Mouse (Mus musculus): Measurements from ENCODE around the gene Dnajc7. TPM values are rescaled to one million over a fixed set of nuclear protein-coding genes. Genes with fewer than 3 reads are reported as not detected.
A peak's percentile ranks its signal among the peaks of the same experiment; 100 is the strongest.
"Not testable (repeated sequence)": the region's sequence is repeated elsewhere in the genome, so short reads cannot be mapped to it uniquely, and the experiment has no call there.

Dnajc7 gene
- 238 and 241 TPM in 2 replicates for polyA plus RNA-seq (2015; fragmentation: Nextera tagmentation; extraction: Ambion mirVana)

DNA sequence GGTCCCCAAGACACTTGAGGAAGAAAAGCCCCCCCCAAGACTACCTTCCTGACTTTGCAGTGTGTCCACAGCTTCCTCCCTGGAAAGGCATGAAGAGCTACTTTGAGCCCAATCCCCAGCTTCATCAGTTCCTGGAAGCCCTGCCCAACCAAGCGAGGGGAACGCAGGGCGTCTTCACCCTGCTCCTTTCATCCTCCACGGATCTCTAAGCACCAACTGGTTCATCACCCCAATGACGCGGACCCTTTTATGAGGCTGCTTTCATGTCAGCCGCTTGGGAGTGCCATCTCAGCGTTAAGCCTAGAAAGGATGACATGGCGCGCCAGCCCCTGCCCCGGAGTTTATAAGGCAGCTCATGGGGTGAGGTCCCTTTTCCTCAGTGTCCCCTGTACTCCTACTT lies at the start of gene Dnajc7:
Dnajc7 (minus strand) TSS at position 187 of the 400 bp plus-strand sequence.
- Histone ChIP-seq H3K9me3 (replicated peaks) (no peaks in the 10 kb centered on the region), H3K4me2 (peak within 1 kb of the TSS; percentile 81), H3K27ac (peak within 1 kb of the TSS; percentile 96), H3K36me3 (peaks cover 10% of the 10 kb centered on the region), H3K4me3 (replicated peaks) (peak within 1 kb of the TSS; percentile 97), H3K4me1 (peaks cover 38% of the 10 kb centered on the region), H3K27me3 (no peaks in the 10 kb centered on the region), H3K9ac (peak within 1 kb of the TSS; percentile 93)
- peak; percentile 7; the same call in 1 of the 2 replicates for ATAC-seq (replicated peaks; ENCODE audit: low FRiP score)
- WGBS: under 1% methylated on average over 11 of the region's 11 CpGs

- no peaks in the 10 kb centered on the region for H3K36me3 ChIP-seq
- peaks cover 19% of the 10 kb centered on the region for H3K4me1 ChIP-seq
- 0 out of 2 replicates have a peak, but pooled peaks have one; percentile 25 for ATAC-seq (replicated peaks; ENCODE audit: low FRiP score)
- no peaks in the 10 kb centered on the region for H3K27me3 ChIP-seq
- H3K9me3 ChIP-seq (replicated peaks): no peaks in the 10 kb centered on the region
- H3K9ac ChIP-seq: no peak overlapping the region
- no peak overlapping the region for H3K4me3 ChIP-seq (replicated peaks)
- no peak overlapping the region for H3K27ac ChIP-seq
- H3K4me2 ChIP-seq: no peak overlapping the region
- WGBS: 44% methylated on average over 10 of the region's 10 CpGs
These were observed 39.8 kb upstream of the Dnajc7 start for GRCm38 (mm10) chr11:100659806-100660205.

- Histone ChIP-seq H3K4me1 (peaks cover 23% of the 10 kb centered on the region), H3K9me3 (replicated peaks) (no peaks in the 10 kb centered on the region), H3K36me3 (no peaks in the 10 kb centered on the region), H3K27me3 (peaks cover under 1% of the 10 kb centered on the region), H3K4me3 (replicated peaks) (no peak overlapping the region), H3K27ac (peak overlapping the region; percentile 27; the same call in 1 of the 2 replicates), H3K4me2 (peak overlapping the region; percentile 39), H3K9ac (no peak overlapping the region)
- ATAC-seq (replicated peaks; ENCODE audit: low FRiP score): 0 out of 2 replicates have a peak, but pooled peaks have one; percentile 47
- WGBS: 7% methylated on average over 6 of the region's 6 CpGs
These were observed 36.5 kb upstream of the Dnajc7 start for GRCm38 (mm10) chr11:100656458-100656857.

- not testable (repeated sequence) for H3K4me2 ChIP-seq; H3K27me3 ChIP-seq; H3K27ac ChIP-seq; ATAC-seq (replicated peaks; ENCODE audit: low FRiP score); H3K4me3 ChIP-seq (replicated peaks); H3K36me3 ChIP-seq; H3K9me3 ChIP-seq (replicated peaks); H3K9ac ChIP-seq
- peaks cover 31% of the 10 kb centered on the region for H3K4me1 ChIP-seq
- WGBS: 59% methylated on average over 3 of the region's 3 CpGs
These were observed 35.6 kb upstream of the Dnajc7 start for GRCm38 (mm10) chr11:100655589-100655988.

- Histone ChIP-seq H3K9me3 (replicated peaks) (no peaks in the 10 kb centered on the region), H3K4me2 (no peak overlapping the region), H3K9ac (no peak overlapping the region), H3K36me3 (no peaks in the 10 kb centered on the region), H3K27ac (0 out of 2 replicates have a peak overlapping the region, but pooled peaks have one; percentile 22), H3K4me1 (peaks cover 21% of the 10 kb centered on the region), H3K27me3 (peaks cover 25% of the 10 kb centered on the region), H3K4me3 (replicated peaks) (no peak overlapping the region)
- WGBS: 5% methylated on average over 3 of the region's 3 CpGs
- no peak for ATAC-seq (replicated peaks; ENCODE audit: low FRiP score)
These were observed 31.8 kb upstream of the Dnajc7 start for GRCm38 (mm10) chr11:100651748-100652147.

GRCm38 (mm10) chr11:100651205-100651604 lies 31.2 kb upstream of the Dnajc7 start:
- no peaks in the 10 kb centered on the region for H3K9me3 ChIP-seq (replicated peaks)
- no peak overlapping the region for H3K4me2 ChIP-seq
- no peak overlapping the region for H3K27ac ChIP-seq
- peaks cover 25% of the 10 kb centered on the region for H3K27me3 ChIP-seq
- WGBS: 18% methylated on average over 7 of the region's 8 CpGs
- H3K4me3 ChIP-seq (replicated peaks): no peak overlapping the region
- no peak for ATAC-seq (replicated peaks; ENCODE audit: low FRiP score)
- no peak overlapping the region for H3K9ac ChIP-seq
- H3K4me1 ChIP-seq: peaks cover 16% of the 10 kb centered on the region
- no peaks in the 10 kb centered on the region for H3K36me3 ChIP-seq

DNA sequence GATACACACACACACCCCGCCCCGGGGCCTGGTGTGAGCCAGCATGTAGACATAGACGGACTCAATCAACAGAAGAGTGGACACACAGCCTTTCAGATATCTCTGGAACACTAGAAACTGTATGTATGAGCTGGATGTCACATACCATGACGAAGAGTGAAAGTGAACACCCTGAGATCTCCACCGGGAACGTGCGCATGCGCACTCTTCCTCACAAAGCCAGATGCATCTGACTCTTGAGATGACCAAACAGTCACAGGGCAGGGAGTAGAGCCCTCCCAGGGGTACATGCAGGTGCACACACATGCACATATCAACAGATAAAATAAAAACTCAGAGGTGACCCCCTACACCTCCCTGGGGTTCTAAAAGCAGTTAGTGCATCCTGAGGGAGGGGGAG lies 28.4 kb upstream of the Dnajc7 start:
- Histone ChIP-seq H3K4me1 (peaks cover 13% of the 10 kb centered on the region; the same call in 1 of the 2 replicates), H3K9me3 (replicated peaks) (no peaks in the 10 kb centered on the region), H3K4me3 (replicated peaks) (no peak overlapping the region), H3K4me2 (no peak overlapping the region), H3K36me3 (no peaks in the 10 kb centered on the region), H3K27me3 (peaks cover 30% of the 10 kb centered on the region), H3K27ac (no peak overlapping the region), H3K9ac (no peak overlapping the region)
- WGBS: 87% methylated on average over 8 of the region's 8 CpGs
- ATAC-seq (replicated peaks; ENCODE audit: low FRiP score): no peak

GRCm38 (mm10) chr11:100646265-100646664 lies 26.3 kb upstream of the Dnajc7 start:
- Histone ChIP-seq H3K9ac (no peak overlapping the region), H3K27ac (no peak overlapping the region), H3K4me1 (peaks cover 9% of the 10 kb centered on the region; the same call in 1 of the 2 replicates), H3K4me2 (no peak overlapping the region), H3K4me3 (replicated peaks) (no peak overlapping the region), H3K9me3 (replicated peaks) (no peaks in the 10 kb centered on the region), H3K27me3 (peaks cover 32% of the 10 kb centered on the region), H3K36me3 (no peaks in the 10 kb centered on the region)
- no peak for ATAC-seq (replicated peaks; ENCODE audit: low FRiP score)
- WGBS: 0% methylated on average over 1 of the region's 1 CpGs

- WGBS: 68% methylated on average over 15 of the region's 15 CpGs
- Histone ChIP-seq H3K4me3 (replicated peaks) (no peak overlapping the region), H3K4me2 (no peak overlapping the region), H3K36me3 (no peaks in the 10 kb centered on the region), H3K9ac (no peak overlapping the region), H3K9me3 (replicated peaks) (no peaks in the 10 kb centered on the region), H3K27ac (no peak overlapping the region), H3K27me3 (peaks cover 37% of the 10 kb centered on the region), H3K4me1 (peaks cover 13% of the 10 kb centered on the region)
- ATAC-seq (replicated peaks; ENCODE audit: low FRiP score): no peak
These were observed 23.9 kb upstream of the Dnajc7 start for GRCm38 (mm10) chr11:100643612-100644575.

- Histone ChIP-seq H3K4me3 (replicated peaks) (peak overlapping the region; percentile 42), H3K4me2 (peak overlapping the region; percentile 88), H3K9me3 (replicated peaks) (no peaks in the 10 kb centered on the region), H3K36me3 (no peaks in the 10 kb centered on the region), H3K27ac (no peak overlapping the region), H3K9ac (peak overlapping the region; percentile 21), H3K27me3 (peaks cover 40% of the 10 kb centered on the region), H3K4me1 (peaks cover 13% of the 10 kb centered on the region)
- ATAC-seq (replicated peaks; ENCODE audit: low FRiP score): peak; percentile 60
- 7% methylated on average over 52 of the region's 52 CpGs for WGBS
These were observed 20.4 kb upstream of the Dnajc7 start for GRCm38 (mm10) chr11:100640159-100640906.

GRCm38 (mm10) chr11:100634530-100634929 lies 14.6 kb upstream of the Dnajc7 start:
- ATAC-seq (replicated peaks; ENCODE audit: low FRiP score): no peak
- H3K9ac ChIP-seq: no peak overlapping the region
- no peaks in the 10 kb centered on the region for H3K4me1 ChIP-seq
- H3K36me3 ChIP-seq: no peaks in the 10 kb centered on the region
- H3K9me3 ChIP-seq (replicated peaks): no peaks in the 10 kb centered on the region
- no peak overlapping the region for H3K4me2 ChIP-seq
- no peak overlapping the region for H3K4me3 ChIP-seq (replicated peaks)
- no peak overlapping the region for H3K27ac ChIP-seq
- H3K27me3 ChIP-seq: peaks cover 29% of the 10 kb centered on the region
- WGBS: 62% methylated on average over 7 of the region's 7 CpGs
